Mouse (Mus musculus) neutrophil, adult 83 days (primary cell): ENCODE measurements around the gene Gm10135. TPM values are rescaled to one million over a fixed set of nuclear protein-coding genes. Genes with fewer than 3 reads are reported as not detected.

Source experiments
- total RNA-seq, 2 experiments: library from RNA; stranded (reverse); gene quantifications; one replicate each; pipeline ENCODE4 v1.2.4; 2023

Gene Gm10135
- total RNA-seq: not detected

GRCm38 (mm10) chr5:72974602-72975001, at the start of gene Gm10135:
Gene Gm10135 (minus strand): TSS chr5:72974702.

DNA sequence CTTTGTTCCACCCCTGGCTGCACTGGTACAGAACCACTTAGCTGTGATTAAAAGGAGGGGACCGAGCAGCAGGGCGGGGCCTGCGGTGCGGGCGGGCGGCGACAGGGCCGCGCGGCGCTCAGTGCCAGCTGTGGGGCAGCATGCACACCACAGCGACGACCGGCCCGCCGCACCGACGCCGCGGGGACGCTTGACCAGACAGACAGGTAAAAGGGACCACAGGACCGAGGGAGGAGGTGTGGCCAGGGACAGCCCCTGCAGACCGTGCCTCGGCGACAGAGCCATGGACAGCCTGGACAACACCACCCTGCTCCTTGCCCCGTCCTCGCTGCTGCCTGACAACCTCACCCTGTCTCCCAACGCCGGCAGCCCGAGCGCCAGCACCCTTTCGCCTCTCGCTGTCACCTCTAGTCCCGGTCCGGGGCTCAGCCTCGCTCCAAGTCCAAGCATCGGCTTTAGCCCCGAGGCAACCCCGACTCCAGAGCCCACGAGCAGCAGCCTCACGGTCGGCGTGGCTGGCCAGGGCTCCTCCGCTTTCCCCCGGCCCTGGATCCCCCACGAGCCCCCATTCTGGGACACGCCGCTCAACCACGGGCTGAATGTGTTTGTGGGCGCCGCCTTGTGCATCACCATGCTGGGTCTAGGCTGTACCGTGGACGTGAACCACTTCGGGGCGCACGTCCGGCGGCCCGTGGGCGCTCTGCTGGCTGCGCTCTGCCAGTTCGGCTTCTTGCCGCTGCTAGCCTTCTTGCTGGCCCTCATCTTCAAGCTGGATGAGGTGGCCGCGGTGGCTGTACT, 32.5 kb upstream of the Gm10135 start, which contains the start of gene Slc10a4:
TSS of gene Slc10a4 (plus strand) at position 100 of the 798 bp plus-strand sequence.

Other genes starting within 250 kb of the Gm10135 start
- 1 to 10 TPM in 1 of 2 experiments, under 1 TPM in 1; 0.75 to 1.1 TPM for gene Txk, start 221.9 kb downstream of the Gm10135 start, total RNA-seq
- 10 to 100 TPM; 23.0 to 29.9 TPM for gene Tec, start 106.2 kb downstream of the Gm10135 start, total RNA-seq
- 10 to 100 TPM; 67.6 to 75.1 TPM for gene Slain2, start 60.4 kb downstream of the Gm10135 start, total RNA-seq
- gene Slc10a4, start 32.2 kb upstream of the Gm10135 start, total RNA-seq: not detected